Mouse (Mus musculus) retina, postnatal 1 day (tissue): ENCODE results near the gene Fam83f.

Experiments
- DNase-seq: peaks from one replicate; pipeline ENCODE4 v3.0.0-alpha.2; 2012

The Fam83f gene

GRCm38 (mm10) chr15:80671295-80672252 is at the start of gene Fam83f:
Gene Fam83f (plus strand): TSS chr15:80671847.
- peak; percentile 80 for DNase-seq

GRCm38 (mm10) chr15:80623171-80623837 is 48.3 kb upstream of the Fam83f start:
- DNase-seq = no peak

- DNase-seq = no peak
Measured at GRCm38 (mm10) chr15:80626472-80626871, 45.2 kb upstream of the Fam83f start.

GRCm38 (mm10) chr15:80630147-80630546 is 41.5 kb upstream of the Fam83f start:
- no peak for DNase-seq

GRCm38 (mm10) chr15:80630711-80631110 is 40.9 kb upstream of the Fam83f start:
- DNase-seq = peak; percentile 56

- no peak for DNase-seq
Measured at GRCm38 (mm10) chr15:80631311-80631710, 40.3 kb upstream of the Fam83f start.

GRCm38 (mm10) chr15:80632280-80632893 is 39.3 kb upstream of the Fam83f start:
- no peak for DNase-seq

- peak; percentile 80 for DNase-seq
Measured at GRCm38 (mm10) chr15:80634391-80635193, 37.1 kb upstream of the Fam83f start.

- peak; percentile 72 for DNase-seq
Measured at GRCm38 (mm10) chr15:80636757-80637372, 34.8 kb upstream of the Fam83f start.

GRCm38 (mm10) chr15:80639071-80639702 is 32.5 kb upstream of the Fam83f start:
- no peak for DNase-seq

GRCm38 (mm10) chr15:80639874-80640273 is 31.8 kb upstream of the Fam83f start:
- no peak for DNase-seq

- no peak for DNase-seq
Measured at GRCm38 (mm10) chr15:80641702-80642435, 29.8 kb upstream of the Fam83f start.

GRCm38 (mm10) chr15:80645006-80645797 is 26.4 kb upstream of the Fam83f start:
- no peak for DNase-seq

GRCm38 (mm10) chr15:80648977-80649606 is 22.6 kb upstream of the Fam83f start:
- DNase-seq = no peak

- no peak for DNase-seq
Measured at GRCm38 (mm10) chr15:80650412-80650811, 21.2 kb upstream of the Fam83f start.

GRCm38 (mm10) chr15:80653865-80654264 is 17.8 kb upstream of the Fam83f start:
- no peak for DNase-seq

GRCm38 (mm10) chr15:80658815-80659471 is 12.7 kb upstream of the Fam83f start:
- DNase-seq = peak; percentile 92

GRCm38 (mm10) chr15:80660963-80661362 is 10.7 kb upstream of the Fam83f start:
- no peak for DNase-seq

- no peak for DNase-seq
Measured at GRCm38 (mm10) chr15:80664444-80664843, 7.2 kb upstream of the Fam83f start.
